Mouse (Mus musculus): ENCODE data around the gene Ess2. TPM values are rescaled to one million over a fixed set of nuclear protein-coding genes. Genes with fewer than 3 reads are reported as not detected.

The Ess2 gene
- total RNA-seq, 2 experiments from 2014 or later, result 10.9 to 27.5 TPM

DNA sequence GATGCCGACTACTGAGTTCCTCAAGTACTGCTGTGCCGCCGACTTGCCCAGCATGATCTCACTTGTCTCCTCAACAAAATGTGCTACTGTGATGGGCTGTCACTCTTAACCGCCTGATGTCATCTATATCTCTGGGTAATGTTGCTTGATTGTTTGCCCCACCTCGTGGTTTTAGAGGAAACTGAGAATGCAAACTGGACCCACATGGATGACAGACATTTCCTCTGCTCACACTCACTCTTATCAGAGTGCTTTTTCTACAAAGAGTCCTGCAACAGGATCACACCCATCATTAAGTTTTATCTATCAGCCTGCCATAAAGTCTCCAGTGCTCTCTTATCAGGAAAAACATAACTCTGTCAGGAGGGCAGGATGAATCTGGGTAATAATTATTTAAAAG lies 39.9 kb downstream of the Ess2 start:
- ATAC-seq (replicated peaks; ENCODE audit: low FRiP score, poor library complexity, severe bottlenecking), result no peak

- ATAC-seq (replicated peaks; ENCODE audit: low FRiP score, poor library complexity, severe bottlenecking), result no peak
Measured at GRCm38 (mm10) chr16:17865770-17866169, 45.4 kb downstream of the Ess2 start.

- no peak for ATAC-seq (replicated peaks; ENCODE audit: low FRiP score, poor library complexity, severe bottlenecking)
Measured at GRCm38 (mm10) chr16:17865293-17865692, 45.9 kb downstream of the Ess2 start.

- ATAC-seq (replicated peaks; ENCODE audit: low FRiP score, poor library complexity, severe bottlenecking), result no peak
Measured at GRCm38 (mm10) chr16:17858592-17858991, 52.6 kb downstream of the Ess2 start.

DNA sequence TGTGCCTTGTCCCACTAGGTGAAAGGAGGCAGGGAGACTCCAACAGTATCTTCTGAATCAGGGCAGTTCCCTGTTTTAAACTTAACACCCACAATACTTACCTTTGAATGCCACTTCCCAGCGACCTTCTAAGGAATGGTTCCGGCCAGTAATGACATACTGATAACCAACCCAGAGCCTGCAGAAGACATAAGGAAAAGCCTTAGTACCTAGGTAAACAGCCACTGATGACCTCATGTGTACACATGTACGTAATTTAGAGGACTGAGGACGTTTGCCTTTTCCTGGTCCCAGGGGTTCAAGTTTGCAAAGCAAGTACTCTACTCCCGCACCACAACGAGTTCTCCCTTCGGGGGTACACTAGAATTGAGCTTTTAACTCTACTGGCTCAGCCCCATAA lies 54.0 kb downstream of the Ess2 start:
- no peak for ATAC-seq (replicated peaks; ENCODE audit: low FRiP score, poor library complexity, severe bottlenecking)

DNA sequence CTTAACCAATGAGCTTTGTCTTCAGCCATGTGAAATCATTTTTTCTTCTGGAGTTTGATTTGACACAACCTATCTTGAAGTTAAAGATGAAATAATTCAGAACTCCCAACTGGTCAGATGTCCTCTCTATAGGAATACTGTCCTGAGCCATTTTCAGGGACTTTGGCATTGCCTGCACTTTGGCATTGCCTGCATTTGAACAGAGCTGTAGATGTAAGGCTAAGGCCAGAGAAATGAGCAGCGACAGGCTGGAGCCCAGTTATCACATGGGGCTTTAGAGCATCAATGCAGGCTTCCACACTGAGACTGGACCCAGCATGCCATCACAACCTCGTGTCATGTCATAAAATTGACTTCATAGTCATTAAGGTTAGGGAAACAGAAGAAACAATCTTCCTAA lies 57.9 kb downstream of the Ess2 start:
- no peak for ATAC-seq (replicated peaks; ENCODE audit: low FRiP score, poor library complexity, severe bottlenecking)

DNA sequence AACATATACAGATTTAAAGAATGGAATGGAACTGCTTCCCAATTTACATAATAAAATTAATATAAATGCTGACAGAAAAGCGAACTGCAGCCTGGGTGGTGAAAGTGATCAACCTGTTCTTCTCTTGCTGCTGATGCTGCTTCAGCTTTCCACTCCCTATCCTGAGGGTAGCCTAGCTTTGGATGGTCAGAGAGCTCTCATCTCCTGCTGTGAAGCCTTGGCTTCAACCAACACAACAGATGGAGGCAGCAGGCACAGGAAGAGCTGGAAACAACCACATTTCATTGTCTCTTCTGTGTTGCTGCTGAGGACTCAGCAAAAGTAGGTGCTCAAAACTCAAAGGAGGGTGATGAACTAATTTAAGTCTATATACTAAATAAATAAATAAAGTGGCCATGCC lies 59.3 kb downstream of the Ess2 start:
- no peak for ATAC-seq (replicated peaks; ENCODE audit: low FRiP score, poor library complexity, severe bottlenecking)

- no peak for ATAC-seq (replicated peaks; ENCODE audit: low FRiP score, poor library complexity, severe bottlenecking)
Measured at GRCm38 (mm10) chr16:17851331-17851730, 59.8 kb downstream of the Ess2 start.

Other genes starting within 250 kb of the Ess2 start
- 55.1 and 70.8 TPM in 2 replicates for gene Med15, start 178.5 kb downstream of the Ess2 start, total RNA-seq (2015; ENCODE audit: low replicate concordance)
- 57.3 and 60.2 TPM in 2 replicates for gene Med15, start 178.5 kb downstream of the Ess2 start, total RNA-seq (2017; ENCODE audit: low replicate concordance)
- 4.2 and 5.4 TPM in 2 replicates for gene Klhl22, start 151.7 kb downstream of the Ess2 start, total RNA-seq (2015; ENCODE audit: low replicate concordance)
- gene Klhl22, start 151.7 kb downstream of the Ess2 start, total RNA-seq (2017; ENCODE audit: low replicate concordance), result 3.7 and 3.9 TPM in 2 replicates
- 0.42 TPM in 1 of 2 replicates, not detected in the other for gene Scarf2, start 114.1 kb downstream of the Ess2 start, total RNA-seq (2015; ENCODE audit: low replicate concordance)
- not detected in 2 replicates for gene Scarf2, start 114.1 kb downstream of the Ess2 start, total RNA-seq (2017; ENCODE audit: low replicate concordance)
- gene B830017H08Rik, start 78.2 kb downstream of the Ess2 start, total RNA-seq (2015; ENCODE audit: low replicate concordance), result not detected in 2 replicates
- not detected in 2 replicates for gene B830017H08Rik, start 78.2 kb downstream of the Ess2 start, total RNA-seq (2017; ENCODE audit: low replicate concordance)
- gene Car15, start 73.0 kb downstream of the Ess2 start, total RNA-seq (2015; ENCODE audit: low replicate concordance), result 7.1 and 9.7 TPM in 2 replicates
- gene Car15, start 73.0 kb downstream of the Ess2 start, total RNA-seq (2017; ENCODE audit: low replicate concordance), result 4.6 and 9.5 TPM in 2 replicates
- 1.8 and 2.1 TPM in 2 replicates for gene Gm20518, start 19.7 kb downstream of the Ess2 start, total RNA-seq (2015; ENCODE audit: low replicate concordance)
- 1.0 TPM in 1 of 2 replicates, not detected in the other for gene Gm20518, start 19.7 kb downstream of the Ess2 start, total RNA-seq (2017; ENCODE audit: low replicate concordance)
- not detected in 2 replicates for gene Tssk1, start 17.1 kb downstream of the Ess2 start, total RNA-seq (2015; ENCODE audit: low replicate concordance)
- not detected in 2 replicates for gene Tssk1, start 17.1 kb downstream of the Ess2 start, total RNA-seq (2017; ENCODE audit: low replicate concordance)
- 21.4 and 38.9 TPM in 2 replicates for gene Dgcr2, start 12.8 kb downstream of the Ess2 start, total RNA-seq (2015; ENCODE audit: low replicate concordance)
- 41.7 and 42.7 TPM in 2 replicates for gene Dgcr2, start 12.8 kb downstream of the Ess2 start, total RNA-seq (2017; ENCODE audit: low replicate concordance)
- gene Tssk2, start 12.7 kb downstream of the Ess2 start, total RNA-seq (2015; ENCODE audit: low replicate concordance), result not detected in 2 replicates
- gene Tssk2, start 12.7 kb downstream of the Ess2 start, total RNA-seq (2017; ENCODE audit: low replicate concordance), result not detected in 2 replicates
- gene Gsc2, start 3.7 kb upstream of the Ess2 start, total RNA-seq (2015; ENCODE audit: low replicate concordance), result not detected in 2 replicates
- not detected in 2 replicates for gene Gsc2, start 3.7 kb upstream of the Ess2 start, total RNA-seq (2017; ENCODE audit: low replicate concordance)
- 0.84 and 12.3 TPM in 2 replicates for gene Slc25a1, start 16.9 kb upstream of the Ess2 start, total RNA-seq (2015; ENCODE audit: low replicate concordance)
- gene Slc25a1, start 16.9 kb upstream of the Ess2 start, total RNA-seq (2017; ENCODE audit: low replicate concordance), result 8.5 and 9.9 TPM in 2 replicates
- 8.8 TPM in 1 of 2 replicates, not detected in the other for gene Vpreb2, start 69.1 kb upstream of the Ess2 start, total RNA-seq (2015; ENCODE audit: low replicate concordance)
- gene Vpreb2, start 69.1 kb upstream of the Ess2 start, total RNA-seq (2017; ENCODE audit: low replicate concordance), result not detected in 2 replicates
- 8.4 TPM in 1 of 2 replicates, not detected in the other for gene Dgcr6, start 141.5 kb upstream of the Ess2 start, total RNA-seq (2015; ENCODE audit: low replicate concordance)
- 2.1 TPM in 1 of 2 replicates, not detected in the other for gene Dgcr6, start 141.5 kb upstream of the Ess2 start, total RNA-seq (2017; ENCODE audit: low replicate concordance)
- not detected in 2 replicates for gene Prodh, start 178.9 kb upstream of the Ess2 start, total RNA-seq (2015; ENCODE audit: low replicate concordance)
- 3.4 and 5.0 TPM in 2 replicates for gene Prodh, start 178.9 kb upstream of the Ess2 start, total RNA-seq (2017; ENCODE audit: low replicate concordance)
- gene Rtn4r, start 216.3 kb upstream of the Ess2 start, total RNA-seq (2015; ENCODE audit: low replicate concordance), result 1.4 TPM in 1 of 2 replicates, not detected in the other
- gene Rtn4r, start 216.3 kb upstream of the Ess2 start, total RNA-seq (2017; ENCODE audit: low replicate concordance), result 1.6 TPM in 1 of 2 replicates, not detected in the other